Mouse (Mus musculus) kidney, postnatal 10 days (tissue): ENCODE measurements at regions not wholly inside any gene's neighbourhood (a gene's known extent, or its start where the extent isn't known, plus 50 kb on each side); places are given as distances from the start of the nearest gene placed in this dataset.
"Not testable (repeated sequence)": the region's sequence is repeated elsewhere in the genome, so short reads cannot be mapped to it uniquely, and the experiment has no call there.

ENCODE experiments used
- DNase-seq: peaks from one replicate; pipeline ENCODE4 v3.0.0; 2021; ENCODE audit warnings: mixed read lengths

- DNase-seq: no peak
Observed at GRCm38 (mm10) chr12:69524337-69525035, 58.3 kb downstream of the Vcpkmt start.

GRCm38 (mm10) chr12:69519869-69520268 is 63.0 kb downstream of the Vcpkmt start:
- no peak for DNase-seq

GRCm38 (mm10) chr12:69519028-69519427 is 63.8 kb downstream of the Vcpkmt start:
- no peak for DNase-seq

- no peak for DNase-seq
Observed at GRCm38 (mm10) chr12:69517616-69518015, 65.2 kb downstream of the Vcpkmt start.

- DNase-seq: no peak
Observed at GRCm38 (mm10) chr12:69516314-69516916, 66.4 kb downstream of the Vcpkmt start.

- no peak for DNase-seq
Observed at GRCm38 (mm10) chr12:69515850-69516249, 67.0 kb downstream of the Vcpkmt start.

- DNase-seq: peak; percentile 42
Observed at GRCm38 (mm10) chr12:69515117-69515516, 67.7 kb downstream of the Vcpkmt start.

- DNase-seq: peak; percentile 68
Observed at GRCm38 (mm10) chr12:69513166-69513565, 69.7 kb downstream of the Vcpkmt start.

GRCm38 (mm10) chr12:69510736-69511135 is 72.1 kb downstream of the Vcpkmt start:
- DNase-seq: no peak

- not testable (repeated sequence) for DNase-seq
Observed at GRCm38 (mm10) chr12:69509180-69509579, 73.6 kb downstream of the Vcpkmt start.

- no peak for DNase-seq
Observed at GRCm38 (mm10) chr12:69507906-69508305, 74.9 kb downstream of the Vcpkmt start.

- DNase-seq: peak; percentile 44
Observed at GRCm38 (mm10) chr12:69507333-69507732, 75.5 kb downstream of the Vcpkmt start.

GRCm38 (mm10) chr12:69502706-69503070 is 80.1 kb downstream of the Vcpkmt start:
- no peak for DNase-seq

- peak; percentile 90 for DNase-seq
Observed at GRCm38 (mm10) chr12:69501783-69502705, 80.8 kb downstream of the Vcpkmt start.

- DNase-seq: no peak
Observed at GRCm38 (mm10) chr12:69501346-69501730, 81.5 kb downstream of the Vcpkmt start.

GRCm38 (mm10) chr12:69500600-69501345 is 82.1 kb downstream of the Vcpkmt start:
- DNase-seq: peak; percentile 74

- DNase-seq: peak; percentile 69
Observed at GRCm38 (mm10) chr12:69497121-69497520, 85.7 kb downstream of the Vcpkmt start.

GRCm38 (mm10) chr12:69496341-69496904 is 86.4 kb downstream of the Vcpkmt start:
- no peak for DNase-seq

- DNase-seq: no peak
Observed at GRCm38 (mm10) chr12:69495776-69496175, 87.1 kb downstream of the Vcpkmt start.

- peak; percentile 35 for DNase-seq
Observed at GRCm38 (mm10) chr12:69494648-69495047, 88.2 kb downstream of the Vcpkmt start.

- DNase-seq: no peak
Observed at GRCm38 (mm10) chr12:69489686-69490085, 93.1 kb downstream of the Vcpkmt start.

- DNase-seq: no peak
Observed at GRCm38 (mm10) chr12:69486903-69487302, 95.9 kb downstream of the Vcpkmt start.
